Mouse (Mus musculus): Measurements from ENCODE around the gene Cfap61. TPM values are rescaled to one million over a fixed set of nuclear protein-coding genes. Genes with fewer than 3 reads are reported as not detected.
A peak's percentile ranks its signal among the peaks of the same experiment; 100 is the strongest.
"Not testable (repeated sequence)": the region's sequence is repeated elsewhere in the genome, so short reads cannot be mapped to it uniquely, and the experiment has no call there.

Cfap61 gene
- polyA plus RNA-seq (2015; fragmentation: Nextera tagmentation; extraction: Ambion mirVana): 4.8 and 5.1 TPM in 2 replicates

DNA sequence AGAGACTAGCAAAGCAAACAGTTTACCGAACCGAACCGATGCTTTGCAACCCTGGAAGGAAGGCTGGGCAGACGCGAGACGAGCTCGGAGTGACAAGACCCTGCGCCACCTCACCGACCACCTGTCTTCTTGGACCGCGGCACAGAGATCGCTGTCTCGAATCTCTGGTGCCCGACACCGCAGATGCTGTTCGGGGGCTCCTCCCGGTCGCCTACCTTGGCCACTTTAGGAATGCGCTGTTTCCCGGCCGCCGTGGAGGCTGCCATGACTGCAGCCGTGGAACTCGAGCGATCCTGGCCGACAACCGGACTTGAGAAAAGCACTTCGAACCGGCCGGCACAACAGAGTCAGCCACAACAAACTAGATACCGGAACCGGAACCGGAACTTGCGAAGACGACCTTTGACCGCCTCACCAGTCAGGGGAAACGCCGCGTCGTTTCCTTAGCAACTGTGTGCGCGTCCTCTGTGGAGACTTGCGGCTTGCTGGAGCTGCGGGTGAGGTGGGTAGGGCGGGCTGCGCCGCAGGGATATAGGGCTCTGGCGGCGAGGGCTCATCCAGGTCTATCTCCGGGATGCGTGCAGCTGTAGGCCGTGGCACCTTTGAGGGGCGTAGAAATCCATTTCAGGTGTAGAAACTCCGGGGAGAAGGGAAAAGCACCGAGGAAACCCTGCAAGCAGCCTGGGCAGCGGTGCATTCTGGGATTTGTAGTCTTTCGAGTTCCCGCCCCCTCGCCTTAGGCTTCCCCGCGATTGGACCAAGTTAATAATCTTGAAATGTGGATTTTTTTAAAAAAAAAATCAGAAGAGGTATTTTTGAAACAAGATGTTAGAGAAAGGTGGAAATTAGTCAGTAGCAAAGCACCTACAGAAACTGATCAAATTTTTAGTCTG is at the start of gene Cfap61, which contains the start of gene Crnkl1:
Gene Cfap61 (plus strand): TSS at position 446 of the 893 bp plus-strand sequence.
Gene Crnkl1 (minus strand): TSS at position 676 of the 893 bp plus-strand sequence.
- ATAC-seq: peak; percentile 99
- under 1% methylated on average over 61 of the region's 61 CpGs for WGBS
- Histone ChIP-seq H3K9ac (ENCODE audit: low read depth, low read length) (peak within 1 kb of the TSS; percentile 76), H3K27ac (ENCODE audit: low read depth, low read length) (no peak within 1 kb of the TSS), H3K4me2 (ENCODE audit: low read length) (peak within 1 kb of the TSS; percentile 79), H3K27me3 (replicated peaks; ENCODE audit: control insufficient read depth, insufficient read depth, low read length) (no peaks in the 10 kb centered on the region), H3K36me3 (ENCODE audit: control insufficient read depth, insufficient read depth, low read length) (peaks cover 23% of the 10 kb centered on the region), H3K4me1 (ENCODE audit: control insufficient read depth, insufficient read depth, low read depth, low read length) (peaks cover 9% of the 10 kb centered on the region), H3K9me3 (ENCODE audit: control insufficient read depth, low read length) (no peaks in the 10 kb centered on the region), H3K4me3 (ENCODE audit: low read length) (peak within 1 kb of the TSS; percentile 96)

DNA sequence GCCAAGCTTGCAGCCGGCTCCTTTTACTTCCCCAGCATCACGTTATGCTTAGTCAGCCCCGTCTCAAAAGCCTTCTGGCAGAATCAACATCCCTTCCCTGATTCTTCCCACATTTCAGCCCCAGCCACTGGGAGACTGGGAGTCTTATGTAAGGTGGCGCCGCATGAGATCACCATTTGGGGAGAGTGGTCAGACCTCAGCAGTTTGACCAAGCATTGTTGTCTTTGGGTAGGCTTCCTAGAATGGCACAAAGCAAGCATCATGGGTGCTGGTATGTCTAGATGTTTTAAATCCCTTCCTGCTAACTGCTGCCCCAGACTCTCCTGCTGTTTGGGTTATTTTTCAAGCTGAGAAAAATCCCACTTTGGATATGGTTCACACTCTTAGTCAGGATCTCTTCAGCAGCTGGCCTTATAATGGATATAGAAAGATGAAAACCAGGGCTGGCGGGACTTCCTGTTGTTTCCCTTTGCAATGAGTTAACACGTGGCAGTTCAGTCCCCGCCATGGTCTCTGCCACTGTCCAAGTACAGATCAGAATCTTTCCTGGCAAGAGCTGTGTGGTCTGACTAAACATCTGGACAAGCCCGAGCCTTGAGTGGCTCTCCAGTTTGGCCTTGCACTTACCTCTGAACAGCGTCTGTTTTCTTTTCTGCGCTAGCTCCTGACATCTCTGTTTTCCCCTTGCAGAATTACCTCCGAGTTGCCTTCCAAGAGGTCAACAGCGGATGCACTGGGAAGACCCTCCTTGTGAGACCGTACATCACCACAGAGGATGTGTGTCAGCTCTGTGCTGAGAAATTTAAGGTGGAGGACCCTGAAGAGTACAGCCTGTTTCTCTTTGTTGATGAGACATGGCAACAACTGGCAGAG is 49.4 kb upstream of the Cfap61 start:
- ATAC-seq: no peak
- H3K4me1 ChIP-seq (ENCODE audit: control insufficient read depth, insufficient read depth, low read depth, low read length): no peaks in the 10 kb centered on the region; the same call in 1 of the 2 replicates

DNA sequence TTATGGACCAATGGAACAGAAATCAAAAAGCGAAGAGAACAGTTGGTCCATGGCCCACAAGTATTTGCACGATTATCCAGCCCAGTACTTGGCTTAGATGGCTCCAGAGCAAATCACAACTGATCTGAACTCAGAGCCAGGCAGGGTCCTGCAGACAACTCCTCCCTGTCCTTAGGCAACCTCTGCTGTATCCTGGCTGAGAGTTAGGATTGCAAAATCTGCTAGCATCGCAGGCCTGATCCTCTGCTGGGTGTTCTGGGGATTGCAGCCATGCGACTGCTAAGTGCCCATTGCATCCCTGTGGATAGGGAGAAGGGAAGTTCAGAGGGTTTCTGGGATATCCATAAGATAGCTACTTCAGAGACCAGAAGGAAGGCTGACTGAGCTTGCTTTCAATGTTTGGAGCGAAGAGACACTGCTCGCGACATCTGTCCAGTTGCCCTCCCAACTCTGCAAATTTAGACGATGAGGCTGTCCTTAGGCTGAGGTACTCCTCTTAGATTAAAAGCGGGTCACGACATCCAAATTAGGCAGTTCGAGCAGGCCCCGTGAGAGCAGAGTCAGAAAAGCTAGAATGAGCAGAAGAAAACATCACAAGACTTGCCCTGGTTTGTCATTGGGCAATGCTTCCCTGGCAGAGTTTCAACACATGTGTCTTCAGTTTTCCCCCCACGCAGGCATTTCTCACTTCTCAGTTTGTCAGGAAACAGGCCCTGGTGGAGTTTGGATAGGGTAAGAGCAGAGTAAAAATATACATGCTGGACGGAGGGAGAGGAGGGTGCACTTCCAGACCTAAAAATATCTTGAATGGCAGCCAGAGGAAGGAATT is 46.4 kb upstream of the Cfap61 start:
- Histone ChIP-seq H3K36me3 (ENCODE audit: control insufficient read depth, insufficient read depth, low read length) (peaks cover 5% of the 10 kb centered on the region; the same call in 1 of the 2 replicates), H3K4me3 (ENCODE audit: low read length) (no peak overlapping the region), H3K27me3 (replicated peaks; ENCODE audit: control insufficient read depth, insufficient read depth, low read length) (no peaks in the 10 kb centered on the region), H3K27ac (ENCODE audit: low read depth, low read length) (no peak overlapping the region; the same call in 1 of the 2 replicates), H3K9ac (ENCODE audit: low read depth, low read length) (no peak overlapping the region), H3K4me2 (ENCODE audit: low read length) (no peak overlapping the region), H3K4me1 (ENCODE audit: control insufficient read depth, insufficient read depth, low read depth, low read length) (no peaks in the 10 kb centered on the region), H3K9me3 (ENCODE audit: control insufficient read depth, low read length) (no peaks in the 10 kb centered on the region)
- 72% methylated on average over 14 of the region's 14 CpGs for WGBS
- no peak for ATAC-seq

More for the DNA sequence above, 49.4 kb upstream of the Cfap61 start:
- no peaks in the 10 kb centered on the region for H3K27me3 ChIP-seq (replicated peaks; ENCODE audit: control insufficient read depth, insufficient read depth, low read length)
- 77% methylated on average over 14 of the region's 14 CpGs for WGBS
- no peak overlapping the region for H3K4me3 ChIP-seq (ENCODE audit: low read length)
- no peak overlapping the region for H3K4me2 ChIP-seq (ENCODE audit: low read length)
- no peak overlapping the region for H3K27ac ChIP-seq (ENCODE audit: low read depth, low read length)
- peaks cover 5% of the 10 kb centered on the region; the same call in 1 of the 2 replicates for H3K36me3 ChIP-seq (ENCODE audit: control insufficient read depth, insufficient read depth, low read length)
- H3K9ac ChIP-seq (ENCODE audit: low read depth, low read length): no peak overlapping the region
- H3K9me3 ChIP-seq (ENCODE audit: control insufficient read depth, low read length): no peaks in the 10 kb centered on the region

DNA sequence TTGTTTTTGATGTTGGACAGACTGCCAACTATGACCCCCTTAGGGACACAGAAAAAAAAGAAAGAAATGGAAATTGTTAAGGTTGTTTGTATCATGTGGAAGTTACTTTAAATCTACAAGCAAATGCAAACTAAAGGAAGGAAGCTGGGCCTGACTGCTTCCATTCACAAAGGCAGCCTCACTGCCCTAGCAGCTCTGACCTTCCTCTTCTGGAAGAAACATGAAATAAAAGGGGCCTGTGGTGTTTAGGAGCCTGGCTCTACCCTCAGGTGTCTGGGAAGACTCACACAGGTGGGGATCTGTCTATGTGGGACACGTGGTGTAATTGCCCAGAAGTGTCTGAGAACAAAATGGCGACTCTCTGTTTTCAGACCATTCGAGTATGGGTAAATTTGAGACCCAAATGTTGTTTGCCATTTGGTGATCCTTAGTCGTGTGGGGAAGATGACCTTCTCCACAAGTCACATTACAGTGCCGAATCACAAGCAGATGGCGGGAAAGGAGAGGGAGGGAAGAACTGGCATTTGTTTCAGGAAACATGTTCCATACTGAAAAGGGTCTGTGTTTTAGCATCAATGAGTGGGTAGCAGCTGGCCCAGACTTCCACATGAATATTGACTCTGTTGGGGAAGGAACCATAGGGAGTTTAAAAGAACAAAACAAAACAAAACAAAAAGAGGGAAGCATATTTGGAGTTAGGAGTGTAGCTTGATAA is 45.7 kb upstream of the Cfap61 start:
- H3K9me3 ChIP-seq (ENCODE audit: control insufficient read depth, low read length): no peaks in the 10 kb centered on the region
- no peaks in the 10 kb centered on the region for H3K27me3 ChIP-seq (replicated peaks; ENCODE audit: control insufficient read depth, insufficient read depth, low read length)
- H3K27ac ChIP-seq (ENCODE audit: low read depth, low read length): no peak overlapping the region; the same call in 1 of the 2 replicates
- H3K36me3 ChIP-seq (ENCODE audit: control insufficient read depth, insufficient read depth, low read length): peaks cover 5% of the 10 kb centered on the region; the same call in 1 of the 2 replicates
- WGBS: 66% methylated on average over 6 of the region's 6 CpGs
- H3K9ac ChIP-seq (ENCODE audit: low read depth, low read length): no peak overlapping the region
- H3K4me1 ChIP-seq (ENCODE audit: control insufficient read depth, insufficient read depth, low read depth, low read length): no peaks in the 10 kb centered on the region
- ATAC-seq: no peak
- H3K4me2 ChIP-seq (ENCODE audit: low read length): no peak overlapping the region
- H3K4me3 ChIP-seq (ENCODE audit: low read length): no peak overlapping the region

DNA sequence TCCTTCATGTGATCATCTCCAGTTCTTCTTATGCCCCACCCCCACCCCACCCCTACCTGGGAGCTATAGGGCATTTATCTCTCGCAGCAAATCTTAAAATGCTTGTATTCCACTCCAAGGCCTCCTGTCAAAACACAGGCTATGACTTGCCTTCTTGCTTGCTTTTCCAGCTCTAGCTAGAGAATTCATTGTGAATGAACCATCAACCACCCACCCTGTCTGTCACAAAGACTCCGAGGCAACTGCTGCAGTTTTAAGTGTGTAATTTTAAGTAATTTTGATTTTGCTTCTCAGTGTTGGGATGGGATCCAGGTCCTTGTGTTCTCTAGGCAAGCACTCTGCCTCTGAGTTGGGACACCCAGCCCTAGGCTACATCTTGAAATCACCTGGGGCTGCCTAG is 44.0 kb upstream of the Cfap61 start:
- H3K4me1 ChIP-seq (ENCODE audit: control insufficient read depth, insufficient read depth, low read depth, low read length): no peaks in the 10 kb centered on the region
- no peak for ATAC-seq
- peaks cover 4% of the 10 kb centered on the region; the same call in 1 of the 2 replicates for H3K36me3 ChIP-seq (ENCODE audit: control insufficient read depth, insufficient read depth, low read length)
- 88% methylated on average over 2 of the region's 2 CpGs for WGBS
- H3K27ac ChIP-seq (ENCODE audit: low read depth, low read length): no peak overlapping the region
- H3K27me3 ChIP-seq (replicated peaks; ENCODE audit: control insufficient read depth, insufficient read depth, low read length): no peaks in the 10 kb centered on the region
- no peak overlapping the region for H3K9ac ChIP-seq (ENCODE audit: low read depth, low read length)
- no peaks in the 10 kb centered on the region for H3K9me3 ChIP-seq (ENCODE audit: control insufficient read depth, low read length)
- no peak overlapping the region for H3K4me3 ChIP-seq (ENCODE audit: low read length)
- no peak overlapping the region for H3K4me2 ChIP-seq (ENCODE audit: low read length)

DNA sequence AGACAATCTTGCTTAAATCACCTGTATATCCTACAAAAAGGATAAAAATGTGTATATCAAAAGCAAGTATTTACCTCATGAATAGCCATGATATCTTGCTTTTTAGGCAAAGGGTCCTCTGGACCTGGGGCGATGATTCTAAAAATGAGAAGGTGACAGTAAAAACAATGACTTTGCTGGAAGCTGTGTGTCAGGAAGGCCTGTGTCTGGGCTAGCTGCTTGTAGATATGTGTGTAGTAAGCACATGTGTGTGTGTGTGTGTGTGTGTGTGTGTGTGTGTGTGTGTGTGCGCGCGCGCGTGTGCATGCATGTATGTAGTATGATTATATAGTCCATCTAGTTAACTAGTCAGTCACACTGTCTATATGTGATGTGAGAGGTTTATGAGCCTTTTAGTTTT is 40.8 kb upstream of the Cfap61 start:
- H3K4me2 ChIP-seq (ENCODE audit: low read length): no peak overlapping the region
- H3K27me3 ChIP-seq (replicated peaks; ENCODE audit: control insufficient read depth, insufficient read depth, low read length): no peaks in the 10 kb centered on the region
- no peaks in the 10 kb centered on the region for H3K9me3 ChIP-seq (ENCODE audit: control insufficient read depth, low read length)
- H3K9ac ChIP-seq (ENCODE audit: low read depth, low read length): no peak overlapping the region
- H3K36me3 ChIP-seq (ENCODE audit: control insufficient read depth, insufficient read depth, low read length): no peaks in the 10 kb centered on the region
- 100% methylated on average over 6 of the region's 6 CpGs for WGBS
- no peak overlapping the region for H3K4me3 ChIP-seq (ENCODE audit: low read length)
- no peak overlapping the region for H3K27ac ChIP-seq (ENCODE audit: low read depth, low read length)
- no peaks in the 10 kb centered on the region for H3K4me1 ChIP-seq (ENCODE audit: control insufficient read depth, insufficient read depth, low read depth, low read length)
- no peak for ATAC-seq

DNA sequence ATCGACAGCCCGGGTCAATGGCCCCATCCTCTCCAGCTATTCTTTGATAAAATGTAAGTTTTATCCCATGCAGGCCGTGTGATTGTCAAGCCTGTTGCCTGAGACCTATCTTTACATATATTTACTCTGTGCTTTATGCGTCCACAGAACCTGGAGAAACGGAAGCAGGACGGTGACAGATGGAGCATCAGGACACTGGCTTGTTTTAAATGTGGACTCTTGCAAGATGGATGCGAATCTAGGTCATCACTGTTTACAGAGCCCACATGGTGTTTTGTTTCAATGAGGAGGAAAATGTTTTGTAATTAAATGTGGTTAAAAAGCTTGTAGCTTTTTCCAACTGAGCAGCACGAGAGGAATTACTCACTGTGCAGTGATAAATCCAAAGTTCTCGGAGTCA is 36.5 kb upstream of the Cfap61 start:
- H3K4me3 ChIP-seq (ENCODE audit: low read length): no peak overlapping the region
- H3K27ac ChIP-seq (ENCODE audit: low read depth, low read length): no peak overlapping the region
- 79% methylated on average over 9 of the region's 9 CpGs for WGBS
- H3K4me1 ChIP-seq (ENCODE audit: control insufficient read depth, insufficient read depth, low read depth, low read length): no peaks in the 10 kb centered on the region
- no peak overlapping the region for H3K4me2 ChIP-seq (ENCODE audit: low read length)
- H3K9me3 ChIP-seq (ENCODE audit: control insufficient read depth, low read length): no peaks in the 10 kb centered on the region
- H3K36me3 ChIP-seq (ENCODE audit: control insufficient read depth, insufficient read depth, low read length): no peaks in the 10 kb centered on the region
- no peaks in the 10 kb centered on the region for H3K27me3 ChIP-seq (replicated peaks; ENCODE audit: control insufficient read depth, insufficient read depth, low read length)
- ATAC-seq: no peak
- H3K9ac ChIP-seq (ENCODE audit: low read depth, low read length): no peak overlapping the region

DNA sequence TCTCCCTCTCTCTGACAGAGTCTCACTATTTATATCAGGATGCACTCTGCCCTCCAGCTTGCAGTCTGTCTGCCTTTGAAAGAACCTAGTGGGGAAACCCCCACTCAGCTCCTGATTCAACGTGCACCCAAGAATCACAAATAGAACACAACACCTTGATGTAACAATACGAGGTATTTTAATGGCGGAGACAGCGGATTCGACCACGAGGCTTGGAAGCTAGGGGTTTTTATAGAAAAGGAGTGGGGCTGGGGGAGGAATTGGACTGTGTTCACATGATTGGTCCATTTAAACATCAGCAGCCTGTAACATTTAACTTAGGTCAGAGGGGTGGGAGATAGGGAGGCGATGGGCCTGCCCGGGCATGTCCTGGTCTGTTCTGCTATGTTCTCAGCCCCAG is 34.3 kb upstream of the Cfap61 start:
- not testable (repeated sequence) for H3K27ac ChIP-seq (ENCODE audit: low read depth, low read length); H3K4me2 ChIP-seq (ENCODE audit: low read length); H3K9me3 ChIP-seq (ENCODE audit: control insufficient read depth, low read length); ATAC-seq; H3K4me3 ChIP-seq (ENCODE audit: low read length); H3K9ac ChIP-seq (ENCODE audit: low read depth, low read length); H3K36me3 ChIP-seq (ENCODE audit: control insufficient read depth, insufficient read depth, low read length); H3K27me3 ChIP-seq (replicated peaks; ENCODE audit: control insufficient read depth, insufficient read depth, low read length)
- peaks cover 12% of the 10 kb centered on the region for H3K4me1 ChIP-seq (ENCODE audit: control insufficient read depth, insufficient read depth, low read depth, low read length)
- WGBS: 83% methylated on average over 7 of the region's 8 CpGs
